In the genomic region with DNA sequence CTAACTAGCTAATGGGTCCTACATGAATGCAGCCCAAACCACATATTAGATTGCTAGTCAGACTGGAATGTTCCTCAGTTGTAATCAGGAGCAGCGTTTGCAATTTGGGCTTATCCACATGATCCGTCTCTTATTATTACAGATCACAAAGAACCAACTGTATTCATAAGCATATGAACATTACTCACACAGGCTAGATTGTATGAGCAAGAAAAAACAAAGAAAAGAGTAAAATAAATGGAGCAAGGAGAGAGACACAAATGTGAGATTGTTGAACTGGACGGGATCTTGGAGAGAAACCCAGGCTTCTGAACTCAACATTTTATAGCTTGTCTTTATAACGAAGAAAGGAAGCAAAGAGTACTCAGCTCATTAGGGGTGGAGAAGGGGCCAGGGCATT, we compare ENCODE assay signal across 14 mouse cellular contexts.
"Had no signal": no experiment of that assay in that cellular context is flagged by ENCODE, and none has a peak within 500 bp of the region (broad histone marks: within the 10 kb centered on the region; RNA-seq: fewer than 3 reads in every experiment).

No protein-coding gene starts in this region.

- H3K4me3 ChIP-seq: midbrain, embryonic 10.5 days; midbrain, embryonic 12.5 days; neural tube, embryonic 12.5 days had no signal

- H3K36me3 ChIP-seq: midbrain, embryonic 10.5 days; midbrain, embryonic 12.5 days; neural tube, embryonic 12.5 days had no signal

- H3K4me1 ChIP-seq: midbrain, embryonic 10.5 days; midbrain, embryonic 12.5 days; neural tube, embryonic 12.5 days had no signal

- H3K27ac ChIP-seq: midbrain, embryonic 10.5 days; midbrain, embryonic 12.5 days; neural tube, embryonic 12.5 days had no signal

- DNase-seq: lung, adult 18-20 months; lung, embryonic 14.5 days; lung, postnatal 10 days; lung, postnatal 4 days; midbrain, embryonic 14.5 days; right cerebral cortex, postnatal 25 days; right cerebral cortex, postnatal 4 days; spleen, adult 18-20 months; thymus, adult 18-20 months; thymus, postnatal 14 days; thymus, postnatal 36 days had no signal

- H3K4me2 ChIP-seq: lung, embryonic 14.5 days; midbrain, embryonic 12.5 days; neural tube, embryonic 12.5 days had no signal

- H3K27me3 ChIP-seq: midbrain, embryonic 12.5 days; neural tube, embryonic 12.5 days had no signal
